Mouse (Mus musculus): ENCODE results near the gene Polr2e.

The Polr2e gene

DNA sequence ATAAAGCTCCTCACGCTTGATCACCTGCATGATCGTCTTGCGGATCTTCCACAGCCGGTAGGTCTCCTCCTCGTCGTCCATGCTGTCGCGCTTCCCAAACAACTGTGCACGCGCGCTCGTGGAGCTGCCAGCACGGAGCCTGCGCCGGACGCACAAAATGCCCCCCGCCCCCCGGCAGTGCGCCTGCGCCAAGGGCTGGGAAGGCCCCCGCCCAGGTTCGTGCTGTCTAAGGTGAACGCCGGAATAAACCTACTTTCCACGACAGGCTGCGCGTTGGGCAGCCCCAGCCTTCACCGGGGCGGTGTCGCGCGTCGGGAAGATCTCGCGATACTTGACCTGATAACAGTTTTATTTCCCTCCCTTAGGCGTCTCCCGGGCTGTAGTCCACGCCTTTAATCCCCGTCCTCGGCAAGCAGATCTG, at the start of gene Polr2e:
Gene Polr2e (minus strand): TSS at position 237 of the 421 bp plus-strand sequence.
- peak; percentile 92 for DNase-seq (ENCODE audit: low spot score)

DNA sequence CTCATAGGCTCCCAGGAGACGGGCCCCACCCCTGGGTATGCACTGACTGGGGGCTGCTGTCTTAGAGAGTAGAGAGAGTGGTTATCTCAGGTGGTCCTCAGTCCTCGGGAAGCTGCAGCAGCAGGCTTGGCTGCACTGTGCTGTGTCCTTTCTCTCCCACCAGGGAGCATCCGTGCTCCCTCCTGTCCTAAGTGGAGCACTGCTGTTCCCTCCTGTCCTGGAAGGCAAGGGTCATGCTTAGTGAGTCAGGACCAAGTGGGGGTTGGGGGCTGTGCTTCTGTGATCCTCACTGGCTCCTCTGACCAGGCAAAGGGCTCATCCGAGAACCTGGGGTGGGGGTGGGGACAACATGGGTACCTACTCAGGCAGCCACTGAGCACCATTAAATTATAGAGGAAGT, 49.6 kb upstream of the Polr2e start:
- DNase-seq (ENCODE audit: low spot score): no peak

DNA sequence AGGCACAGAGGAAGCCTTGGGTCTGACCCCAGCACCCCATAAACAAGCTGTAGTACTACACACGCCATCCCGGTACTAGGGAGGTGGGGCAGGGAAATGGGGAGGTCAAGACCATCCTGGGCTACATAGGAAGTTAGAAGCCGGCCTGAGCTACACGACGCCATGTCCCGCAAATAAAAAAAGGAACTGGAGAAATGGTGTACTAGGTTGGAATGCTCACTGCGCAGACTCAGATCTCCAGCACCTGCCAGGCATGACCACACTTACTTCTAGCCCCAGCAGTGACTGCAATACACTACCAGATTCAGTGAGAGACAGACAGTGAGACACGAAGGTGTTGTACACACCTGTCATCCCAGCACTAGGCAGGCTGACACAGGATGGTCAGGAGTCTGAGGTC, 47.9 kb upstream of the Polr2e start:
- DNase-seq (ENCODE audit: low spot score): no peak

DNA sequence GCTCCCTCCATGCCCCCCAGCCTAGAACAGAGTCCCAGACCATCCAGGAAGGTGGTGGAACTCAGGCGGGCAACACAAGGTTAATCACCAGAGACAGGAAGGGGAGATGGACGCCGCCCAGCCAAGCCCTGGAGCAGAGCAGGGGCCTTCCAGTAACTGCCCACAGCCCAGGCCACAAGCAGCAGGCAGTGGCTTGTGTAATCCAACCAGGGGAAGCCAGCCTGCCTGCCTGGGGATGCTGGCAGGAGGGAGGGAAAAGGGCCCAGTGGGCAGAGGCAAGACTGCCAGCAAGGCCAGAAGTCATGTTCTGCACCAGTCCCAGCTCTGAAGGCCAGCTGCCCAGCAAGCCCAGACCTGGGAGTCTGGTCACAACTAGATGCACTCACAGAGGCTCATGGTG, 47.3 kb upstream of the Polr2e start:
- no peak for DNase-seq (ENCODE audit: low spot score)

DNA sequence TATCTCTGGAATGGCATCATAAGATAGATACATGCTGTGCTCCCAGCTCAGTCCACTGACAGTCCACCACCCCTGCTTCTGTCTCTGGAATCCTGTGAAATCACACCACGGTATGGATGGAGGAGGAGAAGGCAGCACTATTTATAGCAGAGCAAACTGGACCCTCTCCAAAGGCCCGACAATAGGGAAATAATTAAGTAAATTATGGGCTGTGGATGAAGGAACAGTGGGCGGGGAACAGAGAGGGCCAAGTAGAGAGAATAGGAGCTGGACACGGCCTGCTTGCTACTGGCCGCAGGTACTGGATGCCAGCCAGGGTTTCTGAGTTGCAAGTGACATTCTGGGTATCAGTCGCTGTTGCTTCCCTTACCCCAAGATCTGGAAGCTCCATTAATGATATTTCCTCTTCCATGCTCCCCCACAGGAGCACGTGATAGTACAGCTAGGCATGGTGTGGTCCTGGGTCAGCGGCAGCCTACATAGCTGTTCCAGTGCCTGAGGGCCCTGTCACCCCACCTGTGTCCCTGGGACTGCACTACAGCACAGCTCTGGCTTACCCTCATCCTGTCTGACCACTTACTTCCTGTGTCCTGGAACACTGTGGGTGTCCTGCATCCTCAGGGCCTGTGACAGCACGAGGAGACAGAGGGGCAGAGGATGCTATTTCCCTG, 45.4 kb upstream of the Polr2e start:
- DNase-seq (ENCODE audit: low spot score): no peak

DNA sequence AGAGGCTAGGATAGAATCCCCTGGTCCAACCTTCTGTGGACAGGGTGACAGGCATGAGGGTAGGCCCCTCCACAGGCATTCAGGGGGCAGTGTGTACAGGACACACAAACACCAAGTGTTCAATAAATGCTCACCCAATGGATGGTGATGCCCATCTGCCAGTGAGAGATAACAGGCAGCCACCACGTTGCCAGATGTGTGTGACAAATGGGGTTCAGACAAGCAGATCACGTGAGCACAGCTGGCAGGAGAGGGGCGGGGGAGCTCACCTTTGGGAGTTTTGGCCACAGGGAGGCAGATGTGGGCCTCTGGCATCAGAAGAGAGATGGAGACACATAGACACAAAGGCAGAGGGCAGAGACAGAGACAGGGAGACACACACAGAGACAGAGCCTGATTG, 41.5 kb upstream of the Polr2e start:
- no peak for DNase-seq (ENCODE audit: low spot score)

DNA sequence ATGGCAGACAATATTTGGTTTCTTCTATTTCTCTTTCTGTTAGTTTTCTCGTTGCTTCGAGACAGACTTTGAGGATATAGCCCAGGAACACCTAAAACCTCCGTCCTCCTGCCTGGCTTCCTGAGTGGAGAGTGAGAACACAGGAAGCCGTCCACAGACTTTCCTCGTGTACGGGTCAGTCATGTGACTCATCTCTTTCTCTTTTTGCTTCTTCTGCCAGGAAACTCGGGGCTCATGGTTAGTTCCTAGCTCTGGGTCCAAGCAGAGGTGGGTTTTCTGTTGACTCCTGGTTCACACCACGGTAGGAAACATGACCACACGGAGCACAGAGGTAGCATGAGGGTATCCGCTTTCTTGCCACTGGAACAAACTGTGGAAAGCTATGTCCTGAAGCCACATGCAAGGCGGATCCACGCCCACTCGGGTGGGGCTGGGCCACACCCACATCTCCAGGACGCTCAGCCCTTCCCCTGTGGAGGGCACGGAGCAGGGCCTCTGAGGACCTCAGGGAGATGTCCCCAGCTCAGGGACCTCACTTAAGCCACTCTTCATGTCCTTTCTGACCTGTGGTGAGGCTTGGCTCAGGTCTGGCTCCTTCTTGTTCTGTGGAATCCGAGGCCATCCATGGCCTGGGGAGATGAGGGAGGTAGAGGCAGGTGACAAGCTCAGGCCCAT, 40.9 kb upstream of the Polr2e start:
- no peak for DNase-seq (ENCODE audit: low spot score)

DNA sequence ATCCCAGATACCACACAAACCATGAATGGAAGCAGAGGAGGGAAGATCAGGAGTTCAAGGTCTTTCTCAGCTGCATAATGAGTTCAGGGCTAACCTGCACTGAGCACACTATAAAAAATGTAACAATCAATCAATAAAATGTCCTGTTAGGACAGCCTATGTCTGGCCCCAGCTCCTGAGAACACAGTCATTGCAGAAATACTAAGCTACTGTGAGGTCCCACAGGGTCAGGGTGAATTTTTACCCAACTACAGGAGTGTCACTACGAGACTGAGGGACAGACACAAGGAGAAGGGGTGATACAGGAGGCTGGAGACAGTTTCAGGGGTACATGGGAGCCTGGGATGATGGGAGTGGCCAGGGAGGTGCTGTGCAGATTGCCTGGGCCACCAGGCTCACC, 38.8 kb upstream of the Polr2e start:
- no peak for DNase-seq (ENCODE audit: low spot score)

DNA sequence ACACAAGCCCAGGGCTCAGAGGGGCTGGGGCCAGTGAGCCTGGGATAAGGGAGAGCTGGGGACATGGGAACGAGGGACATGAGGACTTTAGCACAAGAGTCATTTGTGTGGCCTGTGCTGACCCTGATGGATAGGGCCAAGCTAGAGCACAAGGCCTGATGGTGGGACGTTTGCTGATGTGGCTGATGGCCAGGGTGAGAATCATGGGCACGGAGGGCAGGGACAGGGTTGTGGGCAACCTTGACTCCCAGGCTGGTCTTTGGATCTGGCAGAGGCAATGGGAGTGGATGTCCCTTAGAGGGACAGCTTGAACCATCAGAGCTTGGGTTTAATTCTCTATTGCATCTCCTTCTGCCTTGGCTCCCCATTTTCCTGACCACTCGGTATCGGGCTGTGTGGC, 37.7 kb upstream of the Polr2e start:
- no peak for DNase-seq (ENCODE audit: low spot score)

DNA sequence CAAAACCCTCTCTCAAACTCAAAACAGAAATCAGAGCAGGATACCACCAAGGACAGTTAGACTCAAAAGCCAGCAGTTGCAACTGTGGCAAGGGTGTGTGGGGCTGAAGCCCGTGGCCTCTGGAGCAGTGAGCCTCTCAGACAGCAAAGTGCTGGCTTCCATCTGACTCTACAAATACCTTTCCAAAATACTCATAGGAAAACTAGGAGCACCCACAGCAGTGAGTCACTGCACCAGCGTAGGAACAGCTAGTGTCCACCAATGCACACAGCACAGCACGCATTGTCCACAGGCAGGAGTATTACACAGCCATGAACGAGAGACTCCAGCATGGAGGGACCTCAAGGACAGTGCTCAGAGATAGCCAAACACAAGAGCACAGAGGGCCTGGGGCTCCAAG, 36.8 kb upstream of the Polr2e start:
- DNase-seq (ENCODE audit: low spot score): no peak

DNA sequence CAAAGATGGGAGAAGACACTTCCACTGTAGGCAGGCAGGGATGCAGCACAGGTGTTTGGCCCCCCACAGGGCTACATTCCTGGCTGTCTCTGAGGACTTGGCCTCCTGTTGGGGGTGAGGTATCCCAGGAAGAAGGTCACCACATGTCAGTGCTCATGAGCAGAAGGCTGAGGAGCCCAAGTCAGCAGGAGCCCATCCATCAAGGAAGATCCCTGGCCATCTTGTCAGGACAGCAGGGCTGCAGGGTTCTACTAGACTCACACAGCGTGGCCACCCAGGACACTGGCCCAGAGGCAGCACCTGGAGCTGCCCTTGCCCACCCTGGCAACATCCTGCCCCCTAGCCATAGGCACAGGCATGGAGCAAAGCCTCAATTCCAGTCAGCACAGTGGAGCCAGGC, 36.3 kb upstream of the Polr2e start:
- DNase-seq (ENCODE audit: low spot score): no peak

DNA sequence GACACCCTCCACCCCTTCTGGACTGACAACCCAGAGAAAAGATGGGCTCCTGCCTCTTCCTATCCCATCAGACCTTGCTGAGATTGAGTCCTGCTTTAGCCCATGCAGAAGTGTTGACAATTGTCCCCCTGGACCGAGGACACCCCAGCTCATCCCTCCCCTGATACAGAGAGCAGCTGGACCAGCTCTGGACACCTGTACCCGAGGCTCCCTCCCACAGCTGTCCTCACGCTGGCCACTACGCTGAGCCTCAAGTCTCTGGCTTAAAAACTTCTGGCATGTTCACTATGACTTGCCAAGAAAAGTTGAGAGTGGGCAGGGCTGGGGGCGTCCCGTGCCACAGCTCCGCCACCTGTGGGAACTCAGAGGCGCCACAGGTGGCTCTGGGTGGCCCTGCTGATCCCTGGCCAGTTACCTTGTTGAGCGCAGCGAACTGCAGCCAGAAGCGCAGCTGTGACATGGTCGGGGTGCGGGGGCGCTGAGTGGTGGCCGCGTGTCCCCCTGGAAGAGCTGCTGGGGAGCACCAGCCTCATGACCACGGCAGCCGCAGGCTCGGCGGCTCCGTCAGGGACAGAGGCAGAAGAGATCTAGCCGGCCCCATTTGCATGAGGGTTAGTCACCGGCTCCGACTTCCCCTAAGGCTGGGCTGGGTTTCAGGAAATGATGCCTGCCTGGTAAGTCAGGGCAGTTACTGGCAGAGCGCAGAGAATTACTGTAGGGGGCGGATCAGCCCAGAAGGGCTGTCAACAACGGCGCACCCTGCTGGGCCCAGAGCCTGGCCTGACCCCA, 35.4 kb upstream of the Polr2e start:
- no peak for DNase-seq (ENCODE audit: low spot score)

DNA sequence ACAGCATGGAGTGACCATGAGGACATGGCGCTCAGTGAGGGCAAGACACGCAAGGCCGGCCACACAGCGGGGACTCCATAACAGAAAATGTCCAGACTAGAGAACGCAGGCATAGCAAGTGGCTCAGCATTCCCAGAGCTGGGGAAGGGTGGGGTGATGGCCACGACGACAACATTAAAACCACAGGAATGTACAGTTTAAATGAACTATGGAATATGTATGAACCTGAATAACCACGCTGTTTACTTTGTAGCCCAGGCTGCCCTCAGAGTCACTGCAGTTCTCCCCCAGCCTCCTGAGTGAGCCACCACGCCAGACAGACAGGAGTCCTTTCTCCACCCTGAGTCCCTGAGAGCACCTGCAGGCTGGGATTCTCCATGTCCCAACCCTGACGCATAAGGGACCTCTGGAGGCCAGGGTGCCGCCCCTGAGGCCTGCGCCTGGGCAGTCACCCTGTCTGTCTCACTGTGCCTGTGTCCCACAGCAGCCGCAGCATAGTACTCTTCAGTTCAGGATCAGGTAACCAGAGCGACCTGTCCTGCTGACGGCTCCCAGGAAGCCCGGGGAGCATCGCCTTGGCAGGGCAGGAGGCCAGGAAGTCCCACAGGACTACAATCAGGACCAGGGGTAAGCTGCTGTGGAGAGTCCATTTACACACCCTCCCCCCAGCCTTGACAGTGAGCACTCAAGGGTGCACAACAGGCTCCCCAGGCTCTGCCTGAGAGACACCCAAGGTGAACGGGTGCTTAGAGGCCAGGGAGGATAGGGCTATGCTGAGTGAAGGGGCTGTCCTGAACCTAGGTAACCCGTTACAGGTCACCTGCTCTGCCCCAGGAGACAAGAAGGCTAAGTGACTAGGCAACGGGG, 33.3 kb upstream of the Polr2e start:
- DNase-seq (ENCODE audit: low spot score): no peak

DNA sequence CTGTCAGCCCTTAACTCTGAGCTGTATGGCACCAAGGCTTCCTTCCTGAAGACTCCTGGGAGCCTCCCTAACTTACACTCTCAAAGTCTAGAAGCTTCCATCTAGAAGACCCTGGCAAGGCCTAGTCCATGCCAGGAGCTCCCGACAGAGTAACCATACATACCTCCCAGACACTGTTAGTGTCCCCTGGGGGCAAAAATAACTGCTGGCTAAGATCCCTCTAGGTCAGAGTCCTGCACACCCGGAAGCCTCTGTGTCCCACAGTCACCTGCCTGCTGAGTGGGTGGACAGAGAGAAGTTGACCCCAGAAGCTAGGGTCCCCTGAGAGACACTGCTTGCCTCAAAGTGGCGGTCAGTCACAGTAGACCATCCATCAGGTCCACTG, 31.9 kb upstream of the Polr2e start:
- no peak for DNase-seq (ENCODE audit: low spot score)

DNA sequence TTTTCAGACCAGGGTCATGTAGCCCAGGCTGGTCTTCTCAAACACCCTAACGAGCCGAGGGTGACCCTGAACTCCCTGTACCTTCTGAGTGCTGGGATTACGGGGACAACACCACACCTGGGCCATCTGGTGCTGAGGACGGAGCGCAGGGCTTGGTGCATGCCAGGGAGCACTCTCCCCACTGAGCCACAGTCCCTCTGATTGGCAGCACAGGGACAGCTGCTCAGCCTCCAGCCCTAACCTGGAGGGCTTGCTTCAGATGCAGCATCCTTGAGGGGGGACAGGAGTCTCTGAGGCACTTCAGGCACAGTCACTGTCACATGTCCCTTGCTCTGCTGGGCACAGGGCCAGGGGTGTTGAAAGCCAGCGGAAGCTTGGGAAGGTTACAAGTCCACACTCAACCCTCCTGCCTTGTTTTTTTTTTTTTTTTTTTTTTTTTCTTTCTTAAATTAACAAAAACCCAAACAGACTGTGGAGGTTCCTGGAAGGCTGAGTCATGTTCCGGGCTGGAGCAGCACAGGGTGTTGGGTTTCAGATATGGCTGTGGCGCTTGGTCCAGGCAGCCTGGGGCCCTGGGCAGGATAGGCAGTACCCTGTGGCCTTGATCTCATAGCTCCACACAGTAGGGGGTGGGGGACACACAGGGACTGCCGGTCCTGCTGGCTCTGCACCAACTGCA, 31.4 kb upstream of the Polr2e start:
- peak; percentile 37 for DNase-seq (ENCODE audit: low spot score)

DNA sequence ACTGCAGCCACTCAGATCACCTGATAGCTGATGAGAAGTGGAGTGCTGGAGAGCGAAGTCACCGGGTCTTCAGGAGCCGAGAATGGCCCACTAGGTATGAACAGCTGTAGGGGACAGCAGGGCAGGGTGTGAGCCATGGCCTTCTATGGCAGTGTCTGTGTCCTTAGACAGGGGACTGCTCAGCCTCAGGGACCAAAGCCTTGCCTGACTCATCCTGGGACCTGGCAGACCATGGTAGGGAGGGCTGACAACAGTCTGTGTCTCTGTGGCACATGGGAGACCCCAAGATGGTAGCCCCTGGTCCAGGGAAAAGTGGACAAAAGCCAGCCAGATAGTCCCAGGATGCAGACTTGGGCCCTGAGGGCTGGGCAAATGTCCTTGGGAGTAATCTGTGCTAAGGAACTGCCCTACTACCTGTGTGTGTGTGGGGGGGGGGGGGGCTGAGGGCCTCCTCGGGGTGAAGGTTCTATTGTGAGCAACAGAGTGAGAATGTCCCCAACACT, 30.4 kb upstream of the Polr2e start:
- no peak for DNase-seq (ENCODE audit: low spot score)

DNA sequence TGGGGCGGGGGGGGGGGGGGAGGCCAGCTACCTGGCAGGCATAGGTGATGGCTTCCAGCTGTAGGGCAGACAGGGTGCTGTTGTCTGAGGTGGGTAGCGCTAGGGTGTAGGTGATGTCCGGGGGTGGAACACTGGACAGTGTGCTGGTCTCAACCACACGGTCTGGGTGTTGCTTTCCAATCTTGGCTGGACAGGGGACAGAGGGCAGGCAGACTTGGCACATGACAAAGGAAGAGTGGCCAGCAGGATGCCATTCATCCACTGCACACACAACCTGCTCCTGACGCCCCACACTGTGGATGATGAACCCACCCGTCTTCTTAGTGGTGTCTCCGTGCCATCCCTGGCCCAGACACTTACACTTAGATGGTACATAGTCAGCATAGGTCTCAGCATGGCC, 29.7 kb upstream of the Polr2e start:
- no peak for DNase-seq (ENCODE audit: low spot score)

DNA sequence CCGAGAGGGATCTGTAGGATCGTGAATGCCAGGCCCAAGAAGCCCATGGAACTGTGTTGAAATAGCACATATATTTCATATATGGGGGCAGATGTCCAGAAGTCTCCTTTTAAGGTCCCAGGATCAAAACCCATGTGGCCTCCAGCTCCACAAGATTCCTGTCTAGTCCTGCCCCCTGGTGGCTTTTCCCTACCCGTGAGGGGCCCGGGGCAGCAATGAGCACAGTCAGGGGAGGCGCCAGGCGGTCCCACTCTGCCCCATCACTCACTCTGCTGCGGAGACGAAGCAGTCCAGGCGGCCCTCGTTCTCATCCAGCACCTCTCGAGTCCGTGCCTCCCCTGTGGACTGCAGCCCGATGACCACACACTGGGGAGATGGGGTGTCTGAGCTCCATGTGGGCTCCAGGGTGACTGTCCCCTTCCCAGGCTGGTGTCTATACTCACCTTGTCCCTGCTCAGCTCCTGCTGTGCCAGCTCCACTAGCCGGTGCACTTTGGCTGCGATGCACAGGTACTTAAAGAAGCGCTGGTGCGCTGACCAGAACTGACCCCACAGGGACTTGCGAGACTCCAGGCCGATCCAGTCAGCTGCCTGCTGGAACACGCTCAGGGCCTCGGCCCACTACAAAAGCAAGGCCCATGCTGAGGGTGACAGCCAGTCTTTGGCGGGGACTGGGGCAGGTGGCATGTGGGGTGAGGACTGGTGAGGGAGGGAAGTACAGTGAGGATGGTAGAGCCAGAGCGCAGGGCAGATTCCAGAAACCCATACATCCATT, 24.5 kb upstream of the Polr2e start:
- DNase-seq (ENCODE audit: low spot score): no peak

DNA sequence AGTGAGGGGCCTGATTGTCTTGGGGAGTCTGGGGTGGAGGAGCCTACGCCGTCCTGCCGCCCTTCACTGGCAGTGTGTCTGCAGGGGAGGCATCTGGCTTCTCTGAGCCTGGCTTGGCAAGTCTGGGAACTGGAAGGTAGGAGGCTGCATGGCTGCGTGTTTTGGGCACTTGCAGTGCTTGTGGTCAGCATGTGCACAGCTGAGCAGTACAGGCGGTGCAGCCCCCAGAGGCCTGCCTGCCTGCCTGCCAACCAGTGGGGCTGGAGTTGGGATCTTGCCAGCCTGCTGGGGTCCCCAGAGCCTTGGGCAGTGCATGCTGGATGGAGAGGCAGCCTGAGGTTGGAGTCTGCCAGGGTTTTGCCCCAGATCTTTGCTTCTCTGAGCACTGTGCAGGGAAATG, 23.5 kb upstream of the Polr2e start:
- DNase-seq (ENCODE audit: low spot score): no peak

DNA sequence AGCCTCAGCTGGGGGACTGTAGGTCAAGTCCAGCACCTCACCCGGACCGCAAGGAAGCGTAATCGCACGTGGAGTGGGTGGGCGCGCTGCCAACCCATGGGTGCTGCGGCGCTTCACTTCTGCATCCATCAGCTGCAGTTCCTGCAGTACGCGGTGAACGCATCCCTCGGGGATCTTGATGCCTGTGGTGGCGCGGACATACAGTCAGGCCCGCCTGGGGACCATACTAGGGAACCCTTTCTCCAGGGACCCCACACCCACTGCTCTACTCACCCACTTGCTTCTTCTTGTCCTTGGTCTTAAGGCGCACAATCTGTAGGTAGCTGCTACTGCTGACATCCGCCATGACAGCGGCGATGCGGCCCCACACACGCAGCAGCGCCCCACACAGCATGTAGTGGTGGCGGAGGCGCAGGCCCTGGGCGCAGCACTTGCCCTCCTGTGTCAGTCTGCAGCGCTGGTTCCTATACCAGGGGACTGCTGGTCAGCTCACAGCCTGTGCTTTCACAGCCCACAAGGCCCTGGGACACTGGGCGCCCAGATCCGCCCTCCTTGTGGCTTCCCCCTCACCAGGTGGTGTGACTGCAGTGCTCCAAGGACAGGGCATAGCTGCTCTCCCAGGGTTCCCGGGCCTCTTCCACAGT, 18.2 kb upstream of the Polr2e start:
- no peak for DNase-seq (ENCODE audit: low spot score)

Measured in ovary, postnatal 10 days (tissue).